9 mouse cellular contexts compared by ENCODE assay signal in the genomic region with DNA sequence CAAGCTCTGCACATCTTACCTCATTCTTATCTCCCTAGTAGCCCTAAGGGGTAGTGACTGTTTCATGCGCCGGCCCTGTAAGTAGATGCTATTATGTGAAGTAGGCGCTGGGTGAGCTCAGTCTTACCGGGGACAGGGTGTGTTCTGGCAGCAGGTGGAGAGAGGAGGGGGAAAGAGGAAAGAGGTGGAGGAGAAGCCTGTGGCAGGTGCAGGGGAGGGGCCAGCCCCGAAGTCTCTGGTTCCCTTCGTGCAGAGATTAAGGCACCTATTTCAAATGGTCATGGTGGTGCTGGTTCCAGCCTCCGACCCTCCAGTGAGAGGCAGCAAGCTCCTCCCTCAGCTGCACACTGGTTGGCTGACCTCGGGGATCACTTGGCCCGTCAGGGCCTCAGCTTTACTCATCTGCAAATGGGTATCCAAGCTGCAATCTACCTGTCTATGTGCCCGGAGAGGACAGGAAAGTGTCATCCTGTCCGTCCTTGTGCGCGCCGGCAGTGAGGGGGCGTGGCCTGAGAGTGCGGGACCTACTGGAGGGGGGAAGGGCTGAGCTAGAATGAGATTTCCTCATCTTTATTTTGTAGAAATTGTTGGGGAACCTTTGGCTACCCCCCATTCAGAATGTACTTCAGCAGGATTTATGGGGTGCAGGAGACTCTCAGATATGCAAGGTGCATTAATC. TPM values are rescaled to one million over a fixed set of nuclear protein-coding genes. Genes with fewer than 3 reads are reported as not detected.
DNase-seq lines count a peak whose midpoint lies in the region; ATAC-seq and TF ChIP-seq lines count a peak whose summit lies in the region.
"Had no signal": no experiment of that assay in that cellular context is flagged by ENCODE, and none has a peak within 500 bp of the region (broad histone marks: within the 10 kb centered on the region; RNA-seq: fewer than 3 reads in every experiment).

No protein-coding gene starts in this region.

- ATAC-seq in heart, postnatal 0 days (ENCODE audit: insufficient read depth, low read depth), result no peak
- no peak for ATAC-seq in forebrain, embryonic 16.5 days
- no peak for ATAC-seq in liver, postnatal 0 days
- ATAC-seq in stomach, postnatal 0 days (ENCODE audit: low FRiP score, low TSS enrichment), result peak; percentile 74; the same call in 1 of the 2 replicates
- ATAC-seq: Patski had no signal

- no peaks in the 10 kb centered on the region for H3K36me3 ChIP-seq in heart, postnatal 0 days (replicated peaks; ENCODE audit: control insufficient read depth, insufficient read depth, low read length)
- no peaks in the 10 kb centered on the region for H3K36me3 ChIP-seq in forebrain, embryonic 16.5 days (ENCODE audit: control insufficient read depth, insufficient read depth)
- no peaks in the 10 kb centered on the region for H3K36me3 ChIP-seq in liver, postnatal 0 days (replicated peaks; ENCODE audit: insufficient read depth, low read length)
- H3K36me3 ChIP-seq in stomach, postnatal 0 days (ENCODE audit: control insufficient read depth, insufficient read depth, low read length), result no peaks in the 10 kb centered on the region

- intact Hi-C loops in gastrocnemius, postnatal 36 days (cut with DNase I), result no loop called here

- H3K4me2 ChIP-seq in heart, postnatal 0 days (ENCODE audit: low read depth, low read length), result peak overlapping the region; percentile 54
- H3K4me2 ChIP-seq in forebrain, embryonic 16.5 days (ENCODE audit: low read length), result peak overlapping the region; percentile 43
- peak overlapping the region; percentile 53 for H3K4me2 ChIP-seq in liver, postnatal 0 days (ENCODE audit: low read depth, low read length)
- H3K4me2 ChIP-seq in stomach, postnatal 0 days (replicated peaks; ENCODE audit: low read depth), result peak overlapping the region; percentile 50

- H3K27me3 ChIP-seq in heart, postnatal 0 days (ENCODE audit: control insufficient read depth, insufficient read depth, low read length), result no peaks in the 10 kb centered on the region
- H3K27me3 ChIP-seq in forebrain, embryonic 16.5 days (replicated peaks; ENCODE audit: control insufficient read depth, insufficient read depth, low read length), result 0 out of 2 replicates have a peak, but pooled peaks cover 5% of the 10 kb centered on the region
- H3K27me3 ChIP-seq in liver, postnatal 0 days (ENCODE audit: insufficient read depth, low read length), result no peaks in the 10 kb centered on the region
- H3K27me3 ChIP-seq in stomach, postnatal 0 days (ENCODE audit: control insufficient read depth, insufficient read depth, low read length), result no peaks in the 10 kb centered on the region
- H3K27me3 ChIP-seq: Patski had no signal

- 0 out of 2 replicates have a peak, but pooled peaks cover 6% of the 10 kb centered on the region for H3K4me1 ChIP-seq in heart, postnatal 0 days (ENCODE audit: control insufficient read depth, insufficient read depth)
- peaks cover 3% of the 10 kb centered on the region; the same call in 1 of the 2 replicates for H3K4me1 ChIP-seq in forebrain, embryonic 16.5 days (replicated peaks; ENCODE audit: control insufficient read depth, insufficient read depth, low read length)
- H3K4me1 ChIP-seq in liver, postnatal 0 days (ENCODE audit: insufficient read depth), result no peaks in the 10 kb centered on the region
- H3K4me1 ChIP-seq in stomach, postnatal 0 days (replicated peaks; ENCODE audit: control insufficient read depth, insufficient read depth), result no peaks in the 10 kb centered on the region

- no peak for TF ChIP-seq EP300 in heart, postnatal 0 days (IDR thresholded peaks at IDR 0.05; ENCODE audit: low read depth)
- no peak for TF ChIP-seq EP300 in liver, postnatal 0 days (IDR thresholded peaks at IDR 0.05; ENCODE audit: low read depth)
- no peak for TF ChIP-seq EP300 in stomach, postnatal 0 days (optimal IDR thresholded peaks at IDR 0.05)

- no peak overlapping the region for H3K9ac ChIP-seq in heart, postnatal 0 days (replicated peaks; ENCODE audit: low read depth, low read length)
- 0 out of 2 replicates have a peak overlapping the region, but pooled peaks have one; percentile 19 for H3K9ac ChIP-seq in forebrain, embryonic 16.5 days (replicated peaks; ENCODE audit: low read depth, low read length)
- no peak overlapping the region for H3K9ac ChIP-seq in liver, postnatal 0 days (replicated peaks)
- H3K9ac ChIP-seq in stomach, postnatal 0 days (ENCODE audit: low read length), result no peak overlapping the region

- DNase-seq in heart, postnatal 0 days (ENCODE audit: low spot score), result no peak
- DNase-seq in heart, adult 9 months (ENCODE audit: low spot score in 2 of 2), result no peak
- no peak for DNase-seq in liver, postnatal 0 days
- DNase-seq in stomach, postnatal 0 days (ENCODE audit: low spot score), result peak; percentile 48
- DNase-seq in urinary bladder, postnatal 14 days (ENCODE audit: low spot score), result no peak
- DNase-seq in gastrocnemius, postnatal 36 days, result no peak
- no peak for DNase-seq in kidney, postnatal 14 days

- H3K27ac ChIP-seq in heart, postnatal 0 days (ENCODE audit: low read depth), result no peak overlapping the region
- H3K27ac ChIP-seq in forebrain, embryonic 16.5 days (ENCODE audit: low read length), result no peak overlapping the region
- H3K27ac ChIP-seq in liver, postnatal 0 days (ENCODE audit: low read depth), result no peak overlapping the region
- no peak overlapping the region for H3K27ac ChIP-seq in stomach, postnatal 0 days (replicated peaks)

- peak overlapping the region; percentile 17; the same call in 1 of the 2 replicates for H3K4me3 ChIP-seq in heart, postnatal 0 days (ENCODE audit: low read depth, low read length)
- peak overlapping the region; percentile 29 for H3K4me3 ChIP-seq in forebrain, embryonic 16.5 days (replicated peaks; ENCODE audit: low read length)
- no peak overlapping the region for H3K4me3 ChIP-seq in liver, postnatal 0 days (ENCODE audit: low read depth, low read length)
- H3K4me3 ChIP-seq in stomach, postnatal 0 days (ENCODE audit: low read depth, low read length), result peak overlapping the region; percentile 16

- TF ChIP-seq CTCF in heart, postnatal 0 days (IDR thresholded peaks at IDR 0.05; ENCODE audit: low read depth), result no peak
- TF ChIP-seq CTCF in liver, postnatal 0 days (IDR thresholded peaks at IDR 0.05; ENCODE audit: low read depth), result no peak
- no peak for TF ChIP-seq CTCF in stomach, postnatal 0 days (IDR thresholded peaks at IDR 0.05; ENCODE audit: low read depth)

- no peaks in the 10 kb centered on the region for H3K9me3 ChIP-seq in heart, postnatal 0 days (replicated peaks; ENCODE audit: control insufficient read depth, low read length)
- no peaks in the 10 kb centered on the region for H3K9me3 ChIP-seq in forebrain, embryonic 16.5 days (ENCODE audit: control insufficient read depth, low read length)
- H3K9me3 ChIP-seq in liver, postnatal 0 days (ENCODE audit: low read length), result no peaks in the 10 kb centered on the region
- H3K9me3 ChIP-seq in stomach, postnatal 0 days (ENCODE audit: control insufficient read depth, low read length), result no peaks in the 10 kb centered on the region

- 19% methylated on average over 16 of the region's 16 CpGs for WGBS in heart, postnatal 0 days
- 18% methylated on average over 16 of the region's 16 CpGs for WGBS in forebrain, embryonic 16.5 days
- WGBS in liver, postnatal 0 days (ENCODE audit: insufficient replicate concordance), result 16% methylated on average over 16 of the region's 16 CpGs
- 10% methylated on average over 16 of the region's 16 CpGs for WGBS in stomach, postnatal 0 days

RNA-seq across cellular contexts. Expression of a gene that starts 20.5 kb away (rescaled TPM):
- total RNA-seq in heart, postnatal 0 days (2014; rRNA removed; ENCODE audit: low replicate concordance), result not detected in 2 replicates
- not detected in 2 replicates for polyA plus RNA-seq in heart, postnatal 0 days (2015; fragmentation: Nextera tagmentation; extraction: Ambion mirVana)
- polyA plus RNA-seq in forebrain, embryonic 16.5 days (2015; fragmentation: Nextera tagmentation; extraction: Ambion mirVana), result 0.14 TPM in 1 of 2 replicates, not detected in the other
- 0.06 TPM in 1 of 2 replicates, not detected in the other for polyA plus RNA-seq in liver, postnatal 0 days (2015; fragmentation: Nextera tagmentation; extraction: Ambion mirVana)
- 10.1 and 12.8 TPM in 2 replicates for polyA plus RNA-seq in stomach, postnatal 0 days (2015; fragmentation: Nextera tagmentation; extraction: Ambion mirVana)
- total RNA-seq in gastrocnemius, postnatal 36 days (2021), result not detected
